Comparison of ENCODE assay signal across 9 mouse cellular contexts in the genomic region with DNA sequence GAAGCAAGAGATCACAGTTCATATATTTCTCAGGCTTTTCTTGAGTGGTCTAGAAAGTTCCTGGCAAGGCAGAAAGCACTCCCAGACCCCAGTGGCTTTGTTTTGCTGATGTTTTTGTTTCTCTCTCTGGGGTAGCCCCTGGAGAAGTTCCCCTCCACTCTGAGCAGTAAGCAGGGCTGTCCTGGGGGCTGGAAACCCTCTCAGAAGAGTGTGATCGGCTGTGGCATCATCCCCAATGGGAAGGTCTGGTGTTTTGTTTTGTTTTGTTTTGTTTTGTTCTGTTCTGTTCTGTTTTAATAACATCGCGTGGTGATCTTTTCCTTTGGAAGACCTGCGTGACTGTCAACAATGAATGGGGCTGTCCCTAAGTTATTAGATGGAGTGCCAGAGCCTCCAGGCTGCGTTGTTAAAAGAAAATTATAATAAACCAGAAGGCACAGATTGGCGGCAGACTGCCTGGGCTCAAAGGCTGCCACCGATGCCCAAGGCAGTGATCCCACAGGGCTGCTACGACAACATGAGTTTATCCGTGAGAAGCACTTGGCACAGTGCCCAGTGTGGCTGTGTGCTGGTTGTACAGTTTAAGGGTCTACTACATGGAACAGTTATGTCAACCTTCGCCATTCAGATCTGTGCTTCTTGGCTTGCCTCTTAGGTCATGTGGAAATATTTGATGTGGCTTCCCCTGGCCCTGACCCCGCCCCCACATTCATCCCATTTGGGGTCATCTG. TPM values are rescaled to one million over a fixed set of nuclear protein-coding genes. Genes with fewer than 3 reads are reported as not detected.
A peak's percentile ranks its signal among the peaks of the same experiment; 100 is the strongest.
DNase-seq lines count a peak whose midpoint lies in the region; ATAC-seq and TF ChIP-seq lines count a peak whose summit lies in the region.
"Had no signal": no experiment of that assay in that cellular context is flagged by ENCODE, and none has a peak within 500 bp of the region (broad histone marks: within the 10 kb centered on the region; RNA-seq: fewer than 3 reads in every experiment).

No protein-coding gene starts in this region.

- no peak overlapping the region for H3K27ac ChIP-seq in limb, embryonic 14.5 days (replicated peaks; ENCODE audit: low read depth, low read length)

- WGBS in limb, embryonic 14.5 days, result 38% methylated on average over 11 of the region's 11 CpGs

- H3K4me1 ChIP-seq in limb, embryonic 14.5 days (ENCODE audit: control insufficient read depth, insufficient read depth, low read length), result peaks cover 14% of the 10 kb centered on the region

- TF ChIP-seq POLR2A in limb, embryonic 14.5 days (IDR thresholded peaks at IDR 0.05; ENCODE audit: borderline replicate concordance, extremely low read depth, insufficient read depth, insufficient read length), result no peak

- no peak overlapping the region for H3K4me3 ChIP-seq in limb, embryonic 14.5 days (replicated peaks; ENCODE audit: low read length)

- H3K9ac ChIP-seq in limb, embryonic 14.5 days (ENCODE audit: low read depth, low read length, severe bottlenecking), result no peak overlapping the region

- H3K4me2 ChIP-seq in limb, embryonic 14.5 days (replicated peaks; ENCODE audit: low read depth, low read length, severe bottlenecking), result no peak overlapping the region

- ATAC-seq in limb, embryonic 14.5 days (ENCODE audit: low FRiP score, low read depth), result no peak
- ATAC-seq in megakaryocyte progenitor cell, adult 5-6 weeks (replicated peaks; ENCODE audit: poor library complexity), result no peak

- DNase-seq in cerebellum, postnatal 10 days, result peak; percentile 85 to 89
- DNase-seq in cerebellum, adult 9-10 months, result no peak
- DNase-seq in ovary, postnatal 14 days (ENCODE audit: low spot score), result peak; percentile 13
- no peak for DNase-seq in ovary, postnatal 10 days (ENCODE audit: low spot score)
- DNase-seq in heart, postnatal 10 days, result peak; percentile 52 to 65
- peak; percentile 68 for DNase-seq in limb, embryonic 14.5 days (ENCODE audit: low spot score)
- no peak for DNase-seq in gastrocnemius, adult 8-10 months (ENCODE audit: low spot score in 2 of 2)

- intact Hi-C loops in heart, postnatal 10 days (cut with DNase I), result no loop called here

- no peaks in the 10 kb centered on the region for H3K36me3 ChIP-seq in limb, embryonic 14.5 days (ENCODE audit: control insufficient read depth, insufficient read depth, low read length)

- H3K9me3 ChIP-seq in limb, embryonic 14.5 days (ENCODE audit: control insufficient read depth, low read length), result no peaks in the 10 kb centered on the region

- H3K27me3 ChIP-seq in limb, embryonic 14.5 days (ENCODE audit: control insufficient read depth, insufficient read depth, low read length), result no peaks in the 10 kb centered on the region

RNA-seq across cellular contexts. Expression of gene Wdr63, which starts 56.5 kb away (rescaled TPM):
- total RNA-seq in heart, postnatal 10 days (2021), result not detected
- polyA plus RNA-seq in limb, embryonic 14.5 days (2012; rRNA removed), result 0.03 and 0.20 TPM in 2 replicates
- not detected in 2 replicates for polyA plus RNA-seq in limb, embryonic 14.5 days (2014; fragmentation: Nextera tagmentation; extraction: Ambion mirVana)
- not detected for total RNA-seq in gastrocnemius, adult 8-10 months (2022)
- total RNA-seq in megakaryocyte progenitor cell, adult 5-6 weeks (2015), result not detected in 2 replicates
- total RNA-seq in megakaryocyte progenitor cell, adult 5-6 weeks (2017), result not detected in 2 replicates
- polyA plus RNA-seq: stomach, embryonic 14.5 days had no signal

Comparison
In these comparisons a context has a peak if more than half of its experiments do, and no peak if none do; other contexts are left out.
1. DNase-seq: peak in cerebellum, postnatal 10 days (2 of 2), ovary, postnatal 14 days (single experiment), heart, postnatal 10 days (2 of 2) and limb, embryonic 14.5 days (single experiment); none in cerebellum, adult 9-10 months (single experiment), ovary, postnatal 10 days (single experiment) and gastrocnemius, adult 8-10 months (0 of 2).